Mouse (Mus musculus) monocyte, adult 2 months (primary cell): ENCODE results near the gene Pomp.

ENCODE experiments used
- DNase-seq, 2 experiments: peaks; one replicate each; pipeline ENCODE4 v3.0.0; 2022; ENCODE audit warnings: low spot score in 2 of 2, low read depth in 1 of 2

Gene Pomp

DNA sequence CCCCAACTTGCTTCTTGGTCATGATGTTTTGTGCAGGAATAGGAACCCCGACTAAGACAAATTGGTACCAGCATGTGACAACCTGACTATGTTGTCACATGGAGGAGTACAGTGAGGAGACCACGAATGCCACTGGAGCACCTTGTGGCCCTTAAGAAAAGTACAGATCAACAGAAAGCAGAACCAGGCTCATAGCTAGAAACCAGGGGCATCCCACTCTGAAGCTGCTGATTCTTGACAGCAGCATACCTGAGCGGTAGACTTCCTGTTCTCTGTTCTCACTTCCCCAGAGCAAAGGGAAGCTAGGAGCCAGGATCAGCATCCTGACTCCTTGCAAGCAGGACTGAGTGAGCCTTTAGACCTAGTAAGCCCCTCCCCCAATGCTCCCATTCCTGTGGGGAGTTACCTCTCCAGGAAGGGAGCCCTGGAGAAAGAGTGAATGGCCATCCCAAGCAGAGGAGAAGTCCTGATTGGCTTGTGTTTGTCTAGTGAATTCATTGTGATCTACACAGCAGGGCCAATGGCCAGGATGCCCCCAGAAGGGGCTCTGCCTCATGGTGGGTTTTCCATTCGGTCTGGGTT lies 38.8 kb downstream of the Pomp start:
- no peak for DNase-seq

DNA sequence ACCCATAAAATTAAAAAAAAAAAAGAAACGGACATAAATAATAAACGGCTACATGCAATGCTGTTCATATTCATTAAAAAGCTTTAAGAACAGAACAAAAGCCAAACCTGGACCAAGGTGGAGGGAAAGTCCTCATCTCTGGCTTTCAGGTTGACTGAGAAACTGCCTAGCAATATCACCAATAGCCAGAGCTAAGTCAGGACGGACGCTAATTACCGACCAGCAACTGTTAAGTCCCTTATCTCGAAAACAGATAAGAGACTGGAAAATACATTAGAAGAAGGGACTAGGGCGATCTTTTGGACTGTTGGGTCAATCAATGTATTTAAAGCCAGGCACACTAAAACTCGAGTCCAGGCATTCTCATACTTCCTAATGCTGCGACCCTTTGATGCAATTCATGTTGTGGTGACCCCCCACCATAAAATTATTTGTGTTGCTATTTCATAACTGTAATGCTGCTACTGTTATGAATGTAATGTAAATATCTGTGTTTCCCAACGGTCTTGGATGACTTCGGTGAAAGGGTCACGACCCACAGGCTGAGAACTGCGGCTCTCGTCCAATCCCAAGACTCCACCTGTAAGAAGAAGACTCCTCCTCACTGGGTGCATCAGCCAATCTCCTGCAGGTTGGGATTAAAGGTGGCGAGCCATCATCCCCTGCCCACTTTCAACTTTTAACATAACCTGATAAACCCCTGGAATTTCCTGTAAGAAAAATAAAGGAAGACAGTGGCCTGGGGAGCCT lies 41.9 kb downstream of the Pomp start:
- no peak for DNase-seq

DNA sequence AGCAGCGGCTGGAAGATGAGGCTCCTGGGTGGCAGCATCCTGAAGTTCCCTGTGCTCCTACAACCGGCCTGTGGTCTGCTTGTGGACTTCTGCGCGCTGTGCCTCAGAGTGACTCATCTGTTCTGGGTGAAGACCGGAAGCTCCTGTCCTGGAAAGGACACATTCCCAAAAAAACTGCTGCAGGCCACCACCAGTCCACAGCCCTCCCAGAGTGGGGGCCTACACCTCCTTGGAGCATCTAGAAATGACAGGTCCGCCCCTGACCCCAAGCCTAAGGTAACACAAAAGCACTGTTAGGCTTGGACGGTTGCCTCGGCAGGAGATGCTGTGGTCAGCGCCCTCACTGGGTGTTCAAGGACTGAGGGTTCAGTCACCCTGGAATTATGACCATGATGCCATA lies 42.9 kb downstream of the Pomp start:
- no peak for DNase-seq

DNA sequence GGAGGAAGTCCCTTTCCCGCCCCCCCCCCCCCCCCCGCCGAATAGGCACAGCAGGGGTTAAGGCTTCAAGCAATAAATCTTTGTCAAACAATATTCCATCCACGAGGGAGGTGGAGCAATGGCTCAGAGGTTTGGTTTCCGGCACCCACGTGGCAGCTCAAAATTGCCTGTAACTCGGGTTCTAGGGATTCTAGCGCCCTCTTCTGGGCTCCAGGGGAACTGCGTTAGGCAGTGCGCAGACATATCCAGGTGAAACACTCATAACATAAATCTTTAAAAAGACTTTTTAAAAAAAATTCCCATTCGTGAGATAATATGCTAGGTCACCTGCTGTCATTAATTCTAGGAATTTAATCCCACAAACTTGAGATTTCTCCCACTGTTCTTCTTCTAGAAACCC lies 46.9 kb downstream of the Pomp start:
- DNase-seq: no peak

DNA sequence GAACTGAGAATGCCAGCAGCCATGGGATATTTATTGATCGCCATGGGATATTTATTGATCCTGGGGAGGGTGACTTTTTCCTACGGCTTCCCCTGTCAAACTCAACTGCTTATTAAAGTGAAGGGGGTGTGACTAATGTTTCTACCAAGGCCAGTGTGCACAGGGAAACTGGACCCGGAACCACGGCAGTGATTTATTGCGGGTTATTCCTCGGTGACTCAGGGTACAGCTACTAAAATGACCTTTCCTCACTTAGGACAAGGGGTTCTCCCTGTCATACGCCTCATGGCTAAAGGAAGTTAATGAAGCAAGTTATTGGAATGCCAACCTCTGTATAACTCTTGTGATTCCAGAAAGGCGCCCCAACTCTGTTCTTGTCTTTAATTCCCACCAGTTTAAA lies 47.6 kb downstream of the Pomp start:
- DNase-seq: no peak

DNA sequence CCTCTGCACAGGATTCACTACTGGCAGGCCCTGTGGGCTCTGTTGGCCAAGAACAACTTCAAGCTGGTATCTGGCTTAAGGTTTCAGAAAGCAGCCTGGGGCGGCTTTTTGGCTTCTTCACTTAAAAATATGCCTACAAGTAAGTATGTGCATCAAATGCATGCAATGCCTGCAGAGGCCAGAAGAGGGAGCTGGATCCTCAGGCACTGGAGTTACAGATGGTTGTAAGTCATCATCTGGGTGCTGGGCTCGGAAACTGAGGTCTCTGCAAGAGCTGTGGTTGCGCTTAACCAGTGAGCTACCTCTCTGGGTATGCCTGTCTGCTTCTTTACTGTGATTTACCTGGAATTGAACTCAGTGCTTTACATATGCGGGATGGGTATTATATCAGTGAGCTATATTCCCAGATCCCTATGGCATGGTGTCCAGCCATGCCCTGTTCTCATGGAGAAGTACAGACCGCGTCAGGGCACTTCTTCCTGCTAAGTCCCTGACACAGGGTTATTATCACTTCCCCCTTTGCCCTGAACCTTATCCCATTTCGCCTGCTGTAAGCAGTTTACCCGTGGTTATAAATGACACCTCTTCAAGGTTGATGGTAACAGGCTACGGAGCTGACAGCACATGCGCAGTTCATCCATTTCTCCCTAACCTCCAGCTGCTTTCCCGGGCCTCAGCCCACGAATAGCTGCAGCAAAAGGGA lies 50.7 kb downstream of the Pomp start:
- DNase-seq: no peak

DNA sequence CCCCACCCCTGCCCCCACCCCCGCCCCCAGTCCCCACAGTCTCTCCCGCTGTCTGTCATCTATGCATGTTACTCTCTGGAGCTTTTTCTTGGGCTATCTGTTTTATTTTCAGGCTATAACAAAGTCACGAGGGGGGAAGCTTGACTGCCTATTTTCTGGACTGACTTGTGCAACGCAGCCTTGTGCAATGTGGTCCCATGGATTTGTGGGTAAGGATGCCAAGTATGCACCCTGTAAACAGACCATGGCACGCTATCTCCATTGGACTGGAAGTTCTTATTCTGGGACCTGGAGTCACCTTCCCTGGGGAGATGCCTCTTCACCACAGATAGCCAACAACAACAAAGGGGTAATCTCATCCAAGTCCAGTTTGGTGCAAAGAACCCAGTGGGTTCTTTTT lies 51.5 kb downstream of the Pomp start:
- no peak for DNase-seq

DNA sequence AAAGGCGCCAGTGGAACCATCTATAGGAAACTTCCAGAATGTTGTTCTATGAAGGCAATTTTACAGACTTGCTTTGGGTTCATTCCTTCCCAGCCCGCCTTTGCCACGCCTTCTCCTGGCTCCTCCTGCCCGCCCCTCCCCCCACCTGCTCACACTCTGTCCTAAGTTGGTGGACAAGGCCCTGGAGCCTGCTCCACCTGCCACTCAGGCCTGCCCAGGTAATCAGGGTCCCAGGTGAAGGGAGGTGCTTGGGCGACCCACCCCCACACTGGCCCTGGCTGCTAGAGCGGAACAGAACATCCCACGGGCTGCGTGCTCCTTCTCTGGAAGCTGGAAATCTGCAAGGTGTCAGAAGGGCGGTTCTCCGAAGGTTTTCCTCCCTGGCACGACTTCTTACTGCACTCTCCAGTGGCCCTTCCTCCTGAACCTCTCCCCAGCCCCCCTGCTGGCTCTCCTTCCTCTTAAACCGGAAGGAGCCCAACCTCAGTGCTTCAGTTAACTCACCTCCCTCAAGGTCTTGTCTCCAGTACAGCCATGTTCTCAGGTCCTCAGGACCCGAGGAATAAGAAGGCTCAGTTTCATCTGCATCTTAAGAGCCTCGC lies 53.1 kb downstream of the Pomp start:
- DNase-seq: no peak

DNA sequence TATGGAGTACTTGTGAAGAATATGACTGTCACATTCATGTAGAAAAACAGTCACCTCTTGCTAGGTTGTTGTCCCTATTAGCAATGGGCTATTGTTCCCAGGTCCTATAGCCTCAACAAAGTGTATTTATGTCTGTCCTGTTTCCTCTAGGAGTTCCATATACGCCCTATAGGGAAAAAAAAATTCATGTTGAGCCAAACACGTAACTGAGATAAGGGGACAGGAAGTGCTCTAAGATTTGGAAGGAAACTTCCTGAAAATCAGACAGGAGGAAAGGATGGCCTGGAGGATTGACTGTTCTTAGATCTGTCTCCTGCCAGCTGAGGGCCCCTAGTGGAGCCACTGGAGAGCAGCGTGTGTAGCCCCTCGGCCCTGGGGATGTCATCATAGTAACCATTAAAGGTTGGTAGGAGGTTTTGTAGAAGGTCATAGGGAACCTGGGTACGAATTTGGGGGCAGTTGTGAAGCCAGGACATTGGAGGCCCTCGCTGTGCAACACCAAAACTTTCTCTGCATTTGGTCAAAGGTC lies 54.8 kb downstream of the Pomp start:
- DNase-seq: no peak

DNA sequence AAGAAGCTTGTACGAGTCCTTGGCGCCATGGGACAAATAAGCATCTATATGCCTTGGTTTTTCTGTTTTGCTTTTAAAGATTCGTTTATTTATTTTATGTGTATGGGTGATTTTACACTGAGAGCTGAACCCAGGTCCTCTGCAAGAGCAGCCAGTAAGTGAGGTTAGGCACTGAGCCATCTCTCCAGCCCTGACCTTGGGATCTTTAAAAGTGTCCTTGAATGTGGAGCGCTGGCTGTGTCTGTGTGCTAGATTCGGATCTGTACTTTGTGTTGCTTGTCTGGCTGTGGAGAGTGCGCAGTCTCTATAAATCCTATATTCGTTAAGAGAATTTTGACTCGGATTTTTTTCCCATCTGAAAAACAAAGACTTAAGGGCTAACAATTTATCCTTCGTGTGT lies 55.9 kb downstream of the Pomp start:
- DNase-seq: no peak

DNA sequence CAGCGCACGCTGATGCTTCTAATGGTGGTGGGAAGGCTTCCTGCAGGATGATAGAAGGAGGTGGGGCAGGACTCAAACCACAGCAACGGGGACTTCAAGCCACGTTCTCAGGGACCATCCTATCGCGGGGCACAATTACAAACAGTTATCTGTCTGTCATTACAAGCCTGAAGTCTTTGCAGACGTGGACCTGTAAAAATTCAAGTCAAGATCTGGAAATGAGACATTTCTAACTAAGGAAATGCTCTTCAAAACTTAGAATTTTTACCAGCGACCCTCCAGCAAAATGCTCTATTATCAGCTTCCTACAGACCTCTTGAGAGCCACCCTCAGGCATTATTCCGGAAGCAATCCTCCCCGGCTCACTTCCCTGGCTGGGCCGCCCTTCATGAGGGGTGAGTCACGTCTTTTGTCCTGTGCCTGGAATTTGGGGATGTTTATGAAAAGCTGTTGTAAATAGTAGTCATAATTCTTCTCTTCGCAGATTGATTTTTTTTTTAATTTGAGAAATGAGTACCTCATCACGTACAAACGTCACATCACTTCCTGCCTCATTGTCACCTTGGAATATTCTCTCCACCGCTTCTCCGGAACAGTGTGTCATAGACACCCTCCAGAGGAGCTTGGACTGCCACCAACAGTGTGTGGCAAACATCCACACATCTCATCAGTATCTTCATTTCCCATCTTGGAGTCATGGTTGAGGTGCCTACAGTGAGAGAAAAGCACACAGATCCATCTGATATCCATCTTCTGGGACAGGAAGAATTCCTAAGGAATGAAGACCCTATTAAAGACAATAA lies 58.0 kb downstream of the Pomp start:
- DNase-seq: no peak

DNA sequence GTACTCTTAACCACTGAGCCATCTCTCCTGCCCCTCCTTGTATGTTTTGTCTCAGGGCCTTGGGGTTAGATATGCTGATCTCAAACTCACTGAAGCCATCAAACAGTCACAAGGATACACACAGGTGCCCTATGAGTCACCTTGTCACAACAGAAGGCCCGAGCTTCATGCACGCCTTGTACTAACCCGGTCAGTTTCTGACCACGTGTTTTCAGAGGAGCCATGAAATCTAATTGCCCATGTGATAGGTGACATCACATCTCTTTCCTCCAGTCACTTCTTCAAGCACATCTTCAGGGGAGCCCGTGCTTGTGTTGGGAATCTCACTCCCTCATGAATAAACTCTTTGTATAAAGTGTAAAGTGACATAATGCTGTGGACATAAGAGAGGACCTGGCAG lies 64.4 kb downstream of the Pomp start:
- no peak for DNase-seq
